Mouse (Mus musculus): ENCODE data around the gene Aldh3b3. TPM values are rescaled to one million over a fixed set of nuclear protein-coding genes. Genes with fewer than 3 reads are reported as not detected.
A peak's percentile ranks its signal among the peaks of the same experiment; 100 is the strongest.

Gene Aldh3b3
- polyA plus RNA-seq, 1 experiment from 2014 or later, result not detected

DNA sequence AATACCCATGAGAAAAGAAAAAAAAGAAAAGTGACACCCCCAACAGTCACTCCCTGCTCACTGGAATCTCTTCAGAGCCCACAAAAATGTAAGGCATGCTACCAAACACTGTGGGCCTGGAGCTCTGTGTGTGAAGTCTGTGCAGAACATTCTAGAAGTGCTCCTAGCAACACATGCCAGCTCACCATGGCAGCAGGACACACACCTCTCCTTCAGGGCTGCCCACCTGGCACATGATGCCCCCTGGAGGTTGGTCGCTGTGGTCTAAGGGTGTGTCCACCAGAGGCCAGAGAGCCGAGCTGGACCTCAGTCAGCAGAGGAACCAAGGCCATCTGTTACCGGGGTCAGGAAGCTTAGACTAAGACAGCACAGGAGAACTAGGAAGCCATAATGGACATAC is 32.2 kb upstream of the Aldh3b3 start:
- WGBS, result 60% methylated on average over 3 of the region's 3 CpGs
- no peak overlapping the region for H3K4me3 ChIP-seq (replicated peaks)
- H3K9me3 ChIP-seq (replicated peaks), result no peaks in the 10 kb centered on the region
- H3K9ac ChIP-seq, result no peak overlapping the region
- no peaks in the 10 kb centered on the region for H3K27me3 ChIP-seq
- no peak overlapping the region for H3K4me2 ChIP-seq
- H3K36me3 ChIP-seq, result no peaks in the 10 kb centered on the region
- H3K4me1 ChIP-seq, result peaks cover 47% of the 10 kb centered on the region
- H3K27ac ChIP-seq, result no peak overlapping the region
- ATAC-seq (replicated peaks; ENCODE audit: low FRiP score), result no peak

- Histone ChIP-seq H3K27ac (no peak overlapping the region), H3K36me3 (no peaks in the 10 kb centered on the region), H3K4me1 (peaks cover 47% of the 10 kb centered on the region), H3K9me3 (replicated peaks) (no peaks in the 10 kb centered on the region), H3K4me3 (replicated peaks) (no peak overlapping the region), H3K4me2 (no peak overlapping the region), H3K27me3 (no peaks in the 10 kb centered on the region), H3K9ac (no peak overlapping the region)
- 72% methylated on average over 6 of the region's 6 CpGs for WGBS
- ATAC-seq (replicated peaks; ENCODE audit: low FRiP score), result no peak
Observed at GRCm38 (mm10) chr19:3926685-3927084, 31.8 kb upstream of the Aldh3b3 start.

DNA sequence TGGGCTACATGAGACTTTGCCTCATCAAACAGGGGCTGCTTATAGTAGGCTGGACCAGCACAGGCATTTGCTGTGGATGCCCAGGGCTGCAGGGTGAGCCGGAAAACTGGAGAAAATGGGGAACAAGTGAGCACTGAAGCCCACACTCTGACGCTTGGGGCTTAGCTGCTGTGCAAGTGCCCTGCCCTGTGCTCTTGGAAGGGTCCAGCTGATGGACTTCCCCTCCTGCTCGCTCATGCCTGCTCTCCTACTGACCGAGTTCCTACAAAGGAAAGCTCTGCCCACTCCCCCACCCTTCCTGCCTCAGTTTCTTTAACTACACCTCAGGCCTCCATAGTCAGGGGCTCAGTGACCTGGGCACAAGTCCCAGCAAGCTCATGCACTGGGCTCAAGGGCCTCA is 30.5 kb upstream of the Aldh3b3 start:
- Histone ChIP-seq H3K4me2 (no peak overlapping the region), H3K4me1 (peaks cover 42% of the 10 kb centered on the region), H3K9me3 (replicated peaks) (no peaks in the 10 kb centered on the region), H3K9ac (no peak overlapping the region), H3K4me3 (replicated peaks) (no peak overlapping the region), H3K36me3 (no peaks in the 10 kb centered on the region), H3K27me3 (no peaks in the 10 kb centered on the region), H3K27ac (no peak overlapping the region)
- WGBS, result 84% methylated on average over 4 of the region's 4 CpGs
- ATAC-seq (replicated peaks; ENCODE audit: low FRiP score), result no peak

DNA sequence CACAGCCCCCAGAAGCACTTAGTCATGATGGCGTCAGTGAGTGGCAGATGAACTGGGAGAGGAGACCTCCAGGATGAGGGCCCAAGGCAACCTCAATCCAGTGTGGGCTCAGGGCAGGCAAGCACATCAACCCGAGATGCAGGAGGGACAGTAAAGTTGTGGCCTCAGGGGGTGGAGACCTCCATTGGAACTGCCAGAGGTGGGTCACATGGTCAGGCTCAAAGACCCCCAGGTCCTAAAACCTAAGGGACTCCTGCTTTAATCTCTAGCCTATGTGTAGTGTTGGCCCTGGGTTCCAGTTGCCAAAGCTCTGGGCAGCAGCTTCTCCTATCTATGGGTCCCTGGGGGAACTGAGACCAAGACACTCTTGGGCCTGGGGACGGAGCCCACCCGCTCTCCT is 29.7 kb upstream of the Aldh3b3 start:
- H3K9ac ChIP-seq, result no peak overlapping the region
- no peaks in the 10 kb centered on the region for H3K27me3 ChIP-seq
- ATAC-seq (replicated peaks; ENCODE audit: low FRiP score), result no peak
- H3K4me3 ChIP-seq (replicated peaks), result no peak overlapping the region
- 74% methylated on average over 4 of the region's 4 CpGs for WGBS
- H3K9me3 ChIP-seq (replicated peaks), result no peaks in the 10 kb centered on the region
- H3K27ac ChIP-seq, result peak overlapping the region; percentile 81
- peaks cover 36% of the 10 kb centered on the region for H3K4me1 ChIP-seq
- no peaks in the 10 kb centered on the region for H3K36me3 ChIP-seq
- H3K4me2 ChIP-seq, result no peak overlapping the region

GRCm38 (mm10) chr19:3929211-3929941 is 29.1 kb upstream of the Aldh3b3 start, which contains the start of gene Aldh3b1:
Aldh3b1 (minus strand) TSS chr19:3929808.
- peak; percentile 41; the same call in 1 of the 2 replicates for ATAC-seq (replicated peaks; ENCODE audit: low FRiP score)
- Histone ChIP-seq H3K9ac (no peak within 1 kb of the TSS; the same call in 1 of the 2 replicates), H3K27ac (peak within 1 kb of the TSS; percentile 81), H3K4me3 (replicated peaks) (no peak within 1 kb of the TSS), H3K36me3 (no peaks in the 10 kb centered on the region), H3K9me3 (replicated peaks) (no peaks in the 10 kb centered on the region), H3K4me2 (no peak within 1 kb of the TSS), H3K4me1 (peaks cover 30% of the 10 kb centered on the region), H3K27me3 (no peaks in the 10 kb centered on the region)
- 52% methylated on average over 12 of the region's 12 CpGs for WGBS

GRCm38 (mm10) chr19:3930262-3931057 is 28.0 kb upstream of the Aldh3b3 start:
- Histone ChIP-seq H3K9me3 (replicated peaks) (no peaks in the 10 kb centered on the region), H3K27me3 (no peaks in the 10 kb centered on the region), H3K27ac (peak overlapping the region; percentile 81), H3K9ac (no peak overlapping the region; the same call in 1 of the 2 replicates), H3K4me3 (replicated peaks) (no peak overlapping the region), H3K4me1 (peaks cover 35% of the 10 kb centered on the region), H3K4me2 (no peak overlapping the region), H3K36me3 (no peaks in the 10 kb centered on the region)
- WGBS, result 56% methylated on average over 21 of the region's 21 CpGs
- ATAC-seq (replicated peaks; ENCODE audit: low FRiP score), result no peak

DNA sequence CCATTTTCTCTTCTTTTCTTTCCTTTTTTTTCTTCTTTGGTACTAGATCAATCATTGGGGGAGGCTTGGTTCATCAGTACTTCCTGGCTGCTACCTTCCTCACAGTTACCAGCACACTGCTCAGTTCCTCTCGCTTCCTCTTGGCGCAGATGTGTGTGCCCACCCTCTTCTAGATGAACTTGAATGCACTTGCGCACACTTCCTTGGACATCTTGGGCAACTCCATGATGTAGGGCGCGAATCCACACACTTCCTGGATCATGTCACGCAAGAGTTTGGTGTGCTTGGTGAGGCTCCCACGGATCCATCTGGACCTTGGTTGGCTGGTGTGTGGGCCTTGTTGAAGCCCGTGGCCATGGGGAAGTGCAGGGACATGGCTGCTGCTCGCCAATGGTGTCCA is 26.7 kb upstream of the Aldh3b3 start:
- no peaks in the 10 kb centered on the region for H3K9me3 ChIP-seq (replicated peaks)
- H3K27ac ChIP-seq, result no peak overlapping the region
- H3K4me2 ChIP-seq, result no peak overlapping the region
- H3K36me3 ChIP-seq, result no peaks in the 10 kb centered on the region
- no peak overlapping the region for H3K4me3 ChIP-seq (replicated peaks)
- no peak for ATAC-seq (replicated peaks; ENCODE audit: low FRiP score)
- no peak overlapping the region for H3K9ac ChIP-seq
- 89% methylated on average over 9 of the region's 9 CpGs for WGBS
- H3K4me1 ChIP-seq, result peaks cover 45% of the 10 kb centered on the region
- H3K27me3 ChIP-seq, result no peaks in the 10 kb centered on the region

DNA sequence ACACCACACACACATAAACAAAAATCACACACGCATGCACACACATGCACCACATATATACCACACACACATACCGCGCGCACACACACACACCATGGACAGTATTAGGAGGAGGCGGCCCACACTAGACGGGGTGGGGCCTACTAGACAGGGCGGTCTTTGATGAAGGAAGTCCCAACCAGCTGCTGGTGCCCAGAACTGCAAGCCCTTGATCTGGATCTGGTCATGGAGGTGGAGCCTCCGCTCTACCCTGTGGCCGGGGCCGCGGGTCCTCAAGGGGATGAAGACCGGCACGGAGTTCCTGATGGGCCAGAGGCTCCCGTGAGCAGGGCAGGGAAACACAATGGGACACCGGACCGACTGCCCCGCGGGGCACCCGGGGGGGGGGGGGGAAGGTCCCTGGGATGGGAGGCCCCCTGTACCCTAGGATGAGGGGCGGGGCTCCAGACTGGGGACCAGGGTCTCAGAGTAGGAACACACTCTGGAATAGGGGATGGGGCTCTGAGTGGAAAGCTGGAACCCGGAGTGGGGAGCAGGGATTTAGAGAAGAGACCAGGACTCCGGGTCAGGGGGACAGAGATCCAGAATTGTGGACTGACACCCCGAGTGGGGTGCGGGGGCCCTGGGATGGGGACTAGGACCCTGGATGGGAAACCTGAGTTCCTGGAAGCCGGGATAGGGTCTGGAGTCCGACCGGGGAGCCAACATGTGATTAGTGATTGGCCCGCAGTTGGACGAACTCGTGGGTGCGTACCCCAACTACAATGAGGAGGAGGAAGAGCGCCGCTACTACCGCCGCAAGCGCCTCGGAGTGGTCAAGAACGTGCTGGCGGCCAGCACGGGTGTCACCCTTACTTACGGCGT is 23.2 kb upstream of the Aldh3b3 start, which contains the start of gene Unc93b1:
Gene Unc93b1 (plus strand): TSS at position 155 of the 864 bp plus-strand sequence.
- 7% methylated on average over 39 of the region's 42 CpGs for WGBS
- peak within 1 kb of the TSS; percentile 91 for H3K4me2 ChIP-seq
- H3K4me3 ChIP-seq (replicated peaks), result peak within 1 kb of the TSS; percentile 51
- ATAC-seq (replicated peaks; ENCODE audit: low FRiP score), result peak; percentile 87
- H3K9me3 ChIP-seq (replicated peaks), result no peaks in the 10 kb centered on the region
- no peaks in the 10 kb centered on the region for H3K27me3 ChIP-seq
- H3K9ac ChIP-seq, result peak within 1 kb of the TSS; percentile 47
- no peaks in the 10 kb centered on the region for H3K36me3 ChIP-seq
- peaks cover 30% of the 10 kb centered on the region for H3K4me1 ChIP-seq
- peak within 1 kb of the TSS; percentile 33 for H3K27ac ChIP-seq

DNA sequence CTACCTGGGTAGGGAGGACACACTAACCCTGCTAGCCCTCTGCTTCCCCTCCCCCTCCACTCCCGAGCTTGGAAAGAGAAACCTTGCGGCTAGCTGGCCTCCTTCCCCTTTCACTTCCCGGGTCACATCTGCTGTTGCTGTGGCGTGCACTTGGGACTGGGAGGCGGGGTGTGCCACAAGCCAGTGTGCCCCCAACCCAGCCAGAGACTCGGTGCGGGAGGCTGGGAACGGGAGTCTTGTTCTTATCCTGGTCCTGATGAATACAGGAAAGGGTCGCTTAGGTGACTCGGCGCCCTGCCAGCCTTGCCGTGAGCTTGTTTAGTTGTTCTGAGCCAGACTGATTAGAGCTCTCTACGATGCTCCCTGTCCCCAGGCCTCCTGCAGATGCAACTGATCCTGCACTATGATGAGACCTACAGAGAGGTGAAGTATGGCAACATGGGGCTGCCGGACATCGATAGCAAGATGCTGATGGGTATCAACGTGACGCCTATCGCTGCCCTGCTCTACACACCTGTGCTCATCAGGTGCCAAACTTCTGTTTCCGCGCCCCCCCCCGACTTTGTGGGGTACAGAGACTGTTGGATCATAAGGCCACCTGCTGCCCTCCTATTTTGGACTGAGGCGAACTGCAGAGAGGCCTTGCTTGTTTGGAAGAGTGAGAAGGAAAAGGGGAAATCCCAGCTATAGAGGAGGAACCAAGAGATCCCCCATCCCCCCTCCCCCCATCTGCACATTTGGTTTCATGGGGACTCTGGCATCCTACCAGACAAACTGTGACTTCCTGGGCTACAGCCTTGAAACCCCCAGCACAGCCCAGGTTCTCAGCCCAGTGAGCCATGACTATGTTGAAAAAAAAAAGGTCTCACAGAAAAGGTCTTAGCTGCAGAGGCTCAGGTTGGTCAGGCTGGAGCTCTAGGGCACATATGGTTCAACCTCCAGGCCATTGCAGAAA is 22.3 kb upstream of the Aldh3b3 start:
- Histone ChIP-seq H3K36me3 (no peaks in the 10 kb centered on the region), H3K27ac (peak overlapping the region; percentile 33), H3K9ac (peak overlapping the region; percentile 47), H3K4me1 (peaks cover 21% of the 10 kb centered on the region), H3K4me3 (replicated peaks) (peak overlapping the region; percentile 51), H3K4me2 (peak overlapping the region; percentile 91), H3K27me3 (no peaks in the 10 kb centered on the region), H3K9me3 (replicated peaks) (no peaks in the 10 kb centered on the region)
- 9% methylated on average over 22 of the region's 22 CpGs for WGBS
- peak; percentile 41; the same call in 1 of the 2 replicates for ATAC-seq (replicated peaks; ENCODE audit: low FRiP score)

GRCm38 (mm10) chr19:3942315-3942714 is 16.1 kb upstream of the Aldh3b3 start:
- Histone ChIP-seq H3K4me3 (replicated peaks) (no peak overlapping the region), H3K27ac (no peak overlapping the region), H3K4me2 (no peak overlapping the region), H3K4me1 (peaks cover 15% of the 10 kb centered on the region), H3K36me3 (no peaks in the 10 kb centered on the region), H3K27me3 (no peaks in the 10 kb centered on the region), H3K9ac (no peak overlapping the region), H3K9me3 (replicated peaks) (no peaks in the 10 kb centered on the region)
- ATAC-seq (replicated peaks; ENCODE audit: low FRiP score), result no peak
- WGBS, result 84% methylated on average over 7 of the region's 7 CpGs

Data from kidney, embryonic 15.5 days (tissue).